Comparison of ENCODE assay signal across 11 mouse cellular contexts in the genomic region with DNA sequence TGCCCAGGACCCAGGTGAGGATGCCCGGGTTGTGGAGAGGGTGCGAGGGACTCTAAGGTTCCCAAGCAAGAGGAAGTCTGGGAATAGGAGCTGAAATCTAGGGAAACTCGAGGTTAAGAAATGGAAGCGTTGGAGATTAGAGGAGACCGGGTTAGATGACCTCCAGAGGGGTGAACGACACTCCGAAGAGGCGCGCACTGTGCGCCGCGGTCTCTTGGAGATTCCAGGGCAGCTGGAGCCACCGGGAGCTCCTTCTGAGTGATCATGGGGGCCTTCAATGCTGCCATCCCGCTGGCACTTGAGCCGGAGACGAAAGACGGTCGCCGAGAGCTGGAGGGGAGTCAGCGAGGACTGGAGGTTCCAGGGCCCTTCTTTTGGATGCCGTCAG. TPM values are rescaled to one million over a fixed set of nuclear protein-coding genes. Genes with fewer than 3 reads are reported as not detected.
A peak's percentile ranks its signal among the peaks of the same experiment; 100 is the strongest.
DNase-seq lines count a peak whose midpoint lies in the region; ATAC-seq and TF ChIP-seq lines count a peak whose summit lies in the region.
"Had no signal": no experiment of that assay in that cellular context is flagged by ENCODE, and none has a peak within 500 bp of the region (broad histone marks: within the 10 kb centered on the region; RNA-seq: fewer than 3 reads in every experiment).

No protein-coding gene starts in this region.

- no peaks in the 10 kb centered on the region for H3K9me3 ChIP-seq in lung, postnatal 0 days (ENCODE audit: low read length)
- H3K9me3 ChIP-seq in limb, embryonic 14.5 days (ENCODE audit: control insufficient read depth, low read length), result no peaks in the 10 kb centered on the region
- H3K9me3 ChIP-seq in stomach, embryonic 16.5 days (replicated peaks; ENCODE audit: control insufficient read depth, low read length), result no peaks in the 10 kb centered on the region

- no peak overlapping the region for H3K4me2 ChIP-seq in lung, postnatal 0 days (replicated peaks; ENCODE audit: low read depth, low read length)
- H3K4me2 ChIP-seq in limb, embryonic 14.5 days (replicated peaks; ENCODE audit: low read depth, low read length, severe bottlenecking), result peak overlapping the region; percentile 77
- H3K4me2 ChIP-seq in stomach, embryonic 16.5 days (ENCODE audit: low read depth, low read length), result peak overlapping the region; percentile 50

- peak overlapping the region; percentile 25; the same call in 1 of the 2 replicates for H3K4me3 ChIP-seq in lung, postnatal 0 days (ENCODE audit: low read depth, low read length)
- H3K4me3 ChIP-seq in limb, embryonic 14.5 days (replicated peaks; ENCODE audit: low read length), result peak overlapping the region; percentile 43
- peak overlapping the region; percentile 41 for H3K4me3 ChIP-seq in stomach, embryonic 16.5 days (replicated peaks; ENCODE audit: low read length)

- peaks cover 51% of the 10 kb centered on the region for H3K27me3 ChIP-seq in lung, postnatal 0 days (replicated peaks; ENCODE audit: insufficient read depth, low read length)
- H3K27me3 ChIP-seq in limb, embryonic 14.5 days (ENCODE audit: control insufficient read depth, insufficient read depth, low read length), result peaks cover 55% of the 10 kb centered on the region
- H3K27me3 ChIP-seq in stomach, embryonic 16.5 days (ENCODE audit: control insufficient read depth, insufficient read depth, low read length), result peaks cover 53% of the 10 kb centered on the region

- TF ChIP-seq CTCF in lung, postnatal 0 days (IDR thresholded peaks at IDR 0.05), result no peak

- no peak for TF ChIP-seq EP300 in lung, postnatal 0 days (IDR thresholded peaks at IDR 0.05)

- H3K4me1 ChIP-seq in lung, postnatal 0 days (ENCODE audit: insufficient read depth, low read depth, low read length), result peaks cover 3% of the 10 kb centered on the region; the same call in 1 of the 2 replicates
- H3K4me1 ChIP-seq in limb, embryonic 14.5 days (ENCODE audit: control insufficient read depth, insufficient read depth, low read length), result peaks cover 11% of the 10 kb centered on the region; the same call in 1 of the 2 replicates
- H3K4me1 ChIP-seq in stomach, embryonic 16.5 days (ENCODE audit: control insufficient read depth, insufficient read depth, low read length), result peaks cover 8% of the 10 kb centered on the region; the same call in 1 of the 2 replicates

- TF ChIP-seq POLR2A in limb, embryonic 14.5 days (IDR thresholded peaks at IDR 0.05; ENCODE audit: borderline replicate concordance, extremely low read depth, insufficient read depth, insufficient read length), result no peak

- no peaks in the 10 kb centered on the region for H3K36me3 ChIP-seq in lung, postnatal 0 days (ENCODE audit: insufficient read depth, low read length)
- no peaks in the 10 kb centered on the region for H3K36me3 ChIP-seq in limb, embryonic 14.5 days (ENCODE audit: control insufficient read depth, insufficient read depth, low read length)
- H3K36me3 ChIP-seq in stomach, embryonic 16.5 days (ENCODE audit: control insufficient read depth, insufficient read depth, low read length), result no peaks in the 10 kb centered on the region

- ATAC-seq in lung, postnatal 0 days, result no peak
- no peak for ATAC-seq in limb, embryonic 14.5 days (ENCODE audit: low FRiP score, low read depth)
- no peak for ATAC-seq in stomach, embryonic 16.5 days (ENCODE audit: insufficient read depth, low FRiP score)
- ATAC-seq: Patski had no signal

- DNase-seq in embryo, embryonic 9.5 days (ENCODE audit: extremely low spot score), result peak; percentile 40
- no peak for DNase-seq in embryo, embryonic 10.5 days (ENCODE audit: low spot score)
- DNase-seq in lung, postnatal 0 days (ENCODE audit: low spot score), result no peak
- no peak for DNase-seq in lung, postnatal 25 days (ENCODE audit: low spot score)
- no peak for DNase-seq in limb, embryonic 14.5 days (ENCODE audit: low spot score)
- no peak for DNase-seq in ovary, adult 18-20 months (ENCODE audit: low spot score)
- DNase-seq in spleen, postnatal 14 days (ENCODE audit: low spot score in 2 of 2), result no peak
- DNase-seq: kidney, adult 2 months; lung, adult 18-20 months had no signal

- H3K9ac ChIP-seq in lung, postnatal 0 days (replicated peaks; ENCODE audit: low read depth), result no peak overlapping the region
- peak overlapping the region; percentile 44; the same call in 1 of the 2 replicates for H3K9ac ChIP-seq in limb, embryonic 14.5 days (ENCODE audit: low read depth, low read length, severe bottlenecking)
- H3K9ac ChIP-seq in stomach, embryonic 16.5 days (ENCODE audit: low read length), result peak overlapping the region; percentile 55

- H3K27ac ChIP-seq in lung, postnatal 0 days (ENCODE audit: low read length), result no peak overlapping the region
- no peak overlapping the region for H3K27ac ChIP-seq in limb, embryonic 14.5 days (replicated peaks; ENCODE audit: low read depth, low read length)
- H3K27ac ChIP-seq in stomach, embryonic 16.5 days (ENCODE audit: low read length), result no peak overlapping the region

- WGBS in lung, postnatal 0 days, result 3% methylated on average over 21 of the region's 21 CpGs
- 3% methylated on average over 21 of the region's 21 CpGs for WGBS in limb, embryonic 14.5 days
- 2% methylated on average over 21 of the region's 21 CpGs for WGBS in stomach, embryonic 16.5 days

RNA-seq across cellular contexts. Expression of a gene that starts 0.7 kb away (rescaled TPM):
- 0.05 TPM in 1 of 2 replicates, not detected in the other for polyA plus RNA-seq in lung, postnatal 0 days (2015; fragmentation: Nextera tagmentation; extraction: Ambion mirVana)
- 8.3 and 8.6 TPM in 2 replicates for polyA plus RNA-seq in limb, embryonic 14.5 days (2012; rRNA removed)
- 14.3 and 16.3 TPM in 2 replicates for polyA plus RNA-seq in limb, embryonic 14.5 days (2014; fragmentation: Nextera tagmentation; extraction: Ambion mirVana)
- polyA plus RNA-seq in stomach, embryonic 16.5 days (2015; fragmentation: Nextera tagmentation; extraction: Ambion mirVana), result 3.0 and 3.9 TPM in 2 replicates
- polyA plus RNA-seq: Patski had no signal

RNA-seq across cellular contexts. Expression of a gene that starts 25.4 kb away (rescaled TPM):
- 0.55 and 0.79 TPM in 2 replicates for polyA plus RNA-seq in lung, postnatal 0 days (2015; fragmentation: Nextera tagmentation; extraction: Ambion mirVana)
- polyA plus RNA-seq in limb, embryonic 14.5 days (2012; rRNA removed), result 2.0 and 2.4 TPM in 2 replicates
- 3.3 and 3.4 TPM in 2 replicates for polyA plus RNA-seq in limb, embryonic 14.5 days (2014; fragmentation: Nextera tagmentation; extraction: Ambion mirVana)
- 0.99 and 1.7 TPM in 2 replicates for polyA plus RNA-seq in stomach, embryonic 16.5 days (2015; fragmentation: Nextera tagmentation; extraction: Ambion mirVana)
- polyA plus RNA-seq: kidney, adult 2 months had no signal

RNA-seq across cellular contexts. Expression of a gene that starts 44.0 kb away (rescaled TPM):
- polyA plus RNA-seq in lung, postnatal 0 days (2015; fragmentation: Nextera tagmentation; extraction: Ambion mirVana), result 44.3 and 63.1 TPM in 2 replicates
- polyA plus RNA-seq in limb, embryonic 14.5 days (2012; rRNA removed), result 12.7 and 14.3 TPM in 2 replicates
- polyA plus RNA-seq in limb, embryonic 14.5 days (2014; fragmentation: Nextera tagmentation; extraction: Ambion mirVana), result 8.6 and 10.0 TPM in 2 replicates
- polyA plus RNA-seq in stomach, embryonic 16.5 days (2015; fragmentation: Nextera tagmentation; extraction: Ambion mirVana), result 19.4 and 19.9 TPM in 2 replicates
